Mouse (Mus musculus) spleen, adult 12 weeks (tissue): ENCODE measurements around the gene Defb47.

Experiments
- DNase-seq: peaks from one replicate; pipeline ENCODE4 v3.0.0; 2022; ENCODE audit warnings: low spot score

Gene Defb47

GRCm38 (mm10) chr14:62997777-62998176 lies at the start of gene Defb47:
Defb47 (plus strand) TSS chr14:62998077.
- no peak for DNase-seq

GRCm38 (mm10) chr14:62956091-62956490 lies 41.8 kb upstream of the Defb47 start:
- DNase-seq = no peak

GRCm38 (mm10) chr14:62963632-62964031 lies 34.2 kb upstream of the Defb47 start:
- DNase-seq = no peak

GRCm38 (mm10) chr14:62965342-62965741 lies 32.5 kb upstream of the Defb47 start:
- DNase-seq = no peak

- no peak for DNase-seq
These were observed 31.9 kb upstream of the Defb47 start for GRCm38 (mm10) chr14:62965811-62966520.

GRCm38 (mm10) chr14:62975046-62975445 lies 22.8 kb upstream of the Defb47 start:
- DNase-seq = no peak

GRCm38 (mm10) chr14:62979815-62980214 lies 18.1 kb upstream of the Defb47 start:
- no peak for DNase-seq

- DNase-seq = no peak
These were observed 13.5 kb upstream of the Defb47 start, which contains the start of gene Defb48 for GRCm38 (mm10) chr14:62984410-62984809. Defb48 (minus strand) TSS chr14:62984510.

- no peak for DNase-seq
These were observed 6.6 kb upstream of the Defb47 start for GRCm38 (mm10) chr14:62991271-62991670.

GRCm38 (mm10) chr14:62991849-62992510 lies 5.9 kb upstream of the Defb47 start:
- DNase-seq = no peak

GRCm38 (mm10) chr14:62998977-62999376 lies 1.1 kb downstream of the Defb47 start:
- DNase-seq = no peak

GRCm38 (mm10) chr14:63002588-63002987 lies 4.7 kb downstream of the Defb47 start:
- no peak for DNase-seq

- DNase-seq = no peak
These were observed 13.6 kb downstream of the Defb47 start, which contains the start of gene Defb43 for GRCm38 (mm10) chr14:63011471-63011870. Defb43 (plus strand) TSS chr14:63011771.

GRCm38 (mm10) chr14:63013082-63013481 lies 15.2 kb downstream of the Defb47 start:
- no peak for DNase-seq

- no peak for DNase-seq
These were observed 16.8 kb downstream of the Defb47 start for GRCm38 (mm10) chr14:63014667-63015066.

- DNase-seq = no peak
These were observed 22.8 kb downstream of the Defb47 start for GRCm38 (mm10) chr14:63020524-63021156.

GRCm38 (mm10) chr14:63046691-63047090 lies 48.8 kb downstream of the Defb47 start, which contains the start of gene Defb42:
Defb42 (plus strand) TSS chr14:63046991.
- no peak for DNase-seq

GRCm38 (mm10) chr14:63049910-63050370 lies 52.1 kb downstream of the Defb47 start, which contains the start of gene Defb30:
Defb30 (minus strand) TSS chr14:63049960.
- no peak for DNase-seq
